Mouse (Mus musculus): ENCODE results near the gene Zfp990. TPM values are rescaled to one million over a fixed set of nuclear protein-coding genes. Genes with fewer than 3 reads are reported as not detected.
A peak's percentile ranks its signal among the peaks of the same experiment; 100 is the strongest.
"Not testable (repeated sequence)": the region's sequence is repeated elsewhere in the genome, so short reads cannot be mapped to it uniquely, and the experiment has no call there.

Gene Zfp990
- polyA plus RNA-seq, 1 experiment from 2014 or later, result 0.11 TPM

GRCm38 (mm10) chr4:145564111-145564821 lies 53.7 kb downstream of the Zfp990 start:
- no peak overlapping the region for H3K4me3 ChIP-seq (ENCODE audit: low read depth, low read length)
- H3K27ac ChIP-seq (replicated peaks; ENCODE audit: low read depth, low read length), result no peak overlapping the region
- H3K4me1 ChIP-seq (ENCODE audit: control insufficient read depth, insufficient read depth, low read length), result no peaks in the 10 kb centered on the region
- peaks cover 3% of the 10 kb centered on the region; the same call in 1 of the 2 replicates for H3K9me3 ChIP-seq (ENCODE audit: control insufficient read depth, low read length)
- ATAC-seq (ENCODE audit: insufficient number of reproducible peaks, low FRiP score, low TSS enrichment, low read depth), result no peak
- H3K9ac ChIP-seq (ENCODE audit: low read length), result no peak overlapping the region
- 74% methylated on average over 3 of the region's 3 CpGs for WGBS
- H3K27me3 ChIP-seq (ENCODE audit: control insufficient read depth, insufficient read depth, low read length), result no peaks in the 10 kb centered on the region
- H3K36me3 ChIP-seq (ENCODE audit: control insufficient read depth, insufficient read depth, low read length), result no peaks in the 10 kb centered on the region
- no peak for DNase-seq (ENCODE audit: low spot score)
- H3K4me2 ChIP-seq (ENCODE audit: low read depth, severe bottlenecking), result no peak overlapping the region

- not testable (repeated sequence) for H3K9me3 ChIP-seq (ENCODE audit: control insufficient read depth, low read length); H3K36me3 ChIP-seq (ENCODE audit: control insufficient read depth, insufficient read depth, low read length); H3K4me3 ChIP-seq (ENCODE audit: low read depth, low read length); H3K4me2 ChIP-seq (ENCODE audit: low read depth, severe bottlenecking); H3K27me3 ChIP-seq (ENCODE audit: control insufficient read depth, insufficient read depth, low read length); H3K27ac ChIP-seq (replicated peaks; ENCODE audit: low read depth, low read length); DNase-seq (ENCODE audit: low spot score); ATAC-seq (ENCODE audit: insufficient number of reproducible peaks, low FRiP score, low TSS enrichment, low read depth); H3K4me1 ChIP-seq (ENCODE audit: control insufficient read depth, insufficient read depth, low read length); H3K9ac ChIP-seq (ENCODE audit: low read length)
- 90% methylated on average over 4 of the region's 10 CpGs for WGBS
Observed at GRCm38 (mm10) chr4:145570461-145570860, 59.9 kb downstream of the Zfp990 start.

GRCm38 (mm10) chr4:145576623-145577022 lies 66.1 kb downstream of the Zfp990 start:
- not testable (repeated sequence) for H3K9ac ChIP-seq (ENCODE audit: low read length); H3K36me3 ChIP-seq (ENCODE audit: control insufficient read depth, insufficient read depth, low read length); DNase-seq (ENCODE audit: low spot score); H3K27me3 ChIP-seq (ENCODE audit: control insufficient read depth, insufficient read depth, low read length); H3K4me3 ChIP-seq (ENCODE audit: low read depth, low read length); H3K9me3 ChIP-seq (ENCODE audit: control insufficient read depth, low read length); H3K27ac ChIP-seq (replicated peaks; ENCODE audit: low read depth, low read length); H3K4me1 ChIP-seq (ENCODE audit: control insufficient read depth, insufficient read depth, low read length); ATAC-seq (ENCODE audit: insufficient number of reproducible peaks, low FRiP score, low TSS enrichment, low read depth); H3K4me2 ChIP-seq (ENCODE audit: low read depth, severe bottlenecking)
- 93% methylated on average over 8 of the region's 8 CpGs for WGBS

- not testable (repeated sequence) for H3K9ac ChIP-seq (ENCODE audit: low read length); H3K9me3 ChIP-seq (ENCODE audit: control insufficient read depth, low read length); H3K27me3 ChIP-seq (ENCODE audit: control insufficient read depth, insufficient read depth, low read length); H3K4me1 ChIP-seq (ENCODE audit: control insufficient read depth, insufficient read depth, low read length); ATAC-seq (ENCODE audit: insufficient number of reproducible peaks, low FRiP score, low TSS enrichment, low read depth); H3K27ac ChIP-seq (replicated peaks; ENCODE audit: low read depth, low read length); H3K36me3 ChIP-seq (ENCODE audit: control insufficient read depth, insufficient read depth, low read length); H3K4me3 ChIP-seq (ENCODE audit: low read depth, low read length); H3K4me2 ChIP-seq (ENCODE audit: low read depth, severe bottlenecking); DNase-seq (ENCODE audit: low spot score)
- WGBS, result 89% methylated on average over 1 of the region's 1 CpGs
Observed at GRCm38 (mm10) chr4:145580333-145580732, 69.8 kb downstream of the Zfp990 start.

GRCm38 (mm10) chr4:145585078-145585477 lies 74.5 kb downstream of the Zfp990 start, which contains the start of gene Gm13212:
Gene Gm13212, plus strand, starts transcription at chr4:145585166.
- not testable (repeated sequence) for H3K36me3 ChIP-seq (ENCODE audit: control insufficient read depth, insufficient read depth, low read length); H3K9me3 ChIP-seq (ENCODE audit: control insufficient read depth, low read length); H3K4me1 ChIP-seq (ENCODE audit: control insufficient read depth, insufficient read depth, low read length); H3K27ac ChIP-seq (replicated peaks; ENCODE audit: low read depth, low read length); H3K27me3 ChIP-seq (ENCODE audit: control insufficient read depth, insufficient read depth, low read length); H3K9ac ChIP-seq (ENCODE audit: low read length)
- Histone ChIP-seq H3K4me3 (ENCODE audit: low read depth, low read length) (peak within 1 kb of the TSS; percentile 16; the same call in 1 of the 2 replicates), H3K4me2 (ENCODE audit: low read depth, severe bottlenecking) (peak within 1 kb of the TSS; percentile 28; the same call in 1 of the 2 replicates)
- WGBS, result 13% methylated on average over 11 of the region's 11 CpGs
- ATAC-seq (ENCODE audit: insufficient number of reproducible peaks, low FRiP score, low TSS enrichment, low read depth) (peak; percentile 63; the same call in 1 of the 2 replicates), DNase-seq (ENCODE audit: low spot score) (peak; percentile 42)

GRCm38 (mm10) chr4:145586046-145586445 lies 75.5 kb downstream of the Zfp990 start:
- not testable (repeated sequence) for H3K36me3 ChIP-seq (ENCODE audit: control insufficient read depth, insufficient read depth, low read length); H3K27ac ChIP-seq (replicated peaks; ENCODE audit: low read depth, low read length); H3K4me2 ChIP-seq (ENCODE audit: low read depth, severe bottlenecking); H3K27me3 ChIP-seq (ENCODE audit: control insufficient read depth, insufficient read depth, low read length); H3K9ac ChIP-seq (ENCODE audit: low read length); H3K4me3 ChIP-seq (ENCODE audit: low read depth, low read length); H3K4me1 ChIP-seq (ENCODE audit: control insufficient read depth, insufficient read depth, low read length); DNase-seq (ENCODE audit: low spot score); ATAC-seq (ENCODE audit: insufficient number of reproducible peaks, low FRiP score, low TSS enrichment, low read depth); H3K9me3 ChIP-seq (ENCODE audit: control insufficient read depth, low read length)
- WGBS, result 83% methylated on average over 2 of the region's 2 CpGs

Other genes with a start within 250 kb of the Zfp990 start
- 0.07 and 0.08 TPM in 2 replicates for gene Tnfrsf8, start 195.6 kb upstream of the Zfp990 start, polyA plus RNA-seq (2014; fragmentation: Nextera tagmentation; extraction: Ambion mirVana)
- 2.8 and 3.0 TPM in 2 replicates for gene Gm13212, start 74.4 kb downstream of the Zfp990 start, polyA plus RNA-seq (2014; fragmentation: Nextera tagmentation; extraction: Ambion mirVana)
- gene Zfp980, start 159.9 kb downstream of the Zfp990 start, polyA plus RNA-seq (2014; fragmentation: Nextera tagmentation; extraction: Ambion mirVana), result not detected in 2 replicates